Mouse (Mus musculus) spleen, postnatal 10 days (tissue): ENCODE measurements at regions not wholly inside any gene's neighbourhood (a gene's known extent, or its start where the extent isn't known, plus 50 kb on each side); places are given as distances from the start of the nearest gene placed in this dataset.

Source experiments
- DNase-seq, 2 experiments: peaks; one replicate each; pipeline ENCODE4 v3.0.0; 2021 to 2022; ENCODE audit warnings: low spot score in 2 of 2

DNA sequence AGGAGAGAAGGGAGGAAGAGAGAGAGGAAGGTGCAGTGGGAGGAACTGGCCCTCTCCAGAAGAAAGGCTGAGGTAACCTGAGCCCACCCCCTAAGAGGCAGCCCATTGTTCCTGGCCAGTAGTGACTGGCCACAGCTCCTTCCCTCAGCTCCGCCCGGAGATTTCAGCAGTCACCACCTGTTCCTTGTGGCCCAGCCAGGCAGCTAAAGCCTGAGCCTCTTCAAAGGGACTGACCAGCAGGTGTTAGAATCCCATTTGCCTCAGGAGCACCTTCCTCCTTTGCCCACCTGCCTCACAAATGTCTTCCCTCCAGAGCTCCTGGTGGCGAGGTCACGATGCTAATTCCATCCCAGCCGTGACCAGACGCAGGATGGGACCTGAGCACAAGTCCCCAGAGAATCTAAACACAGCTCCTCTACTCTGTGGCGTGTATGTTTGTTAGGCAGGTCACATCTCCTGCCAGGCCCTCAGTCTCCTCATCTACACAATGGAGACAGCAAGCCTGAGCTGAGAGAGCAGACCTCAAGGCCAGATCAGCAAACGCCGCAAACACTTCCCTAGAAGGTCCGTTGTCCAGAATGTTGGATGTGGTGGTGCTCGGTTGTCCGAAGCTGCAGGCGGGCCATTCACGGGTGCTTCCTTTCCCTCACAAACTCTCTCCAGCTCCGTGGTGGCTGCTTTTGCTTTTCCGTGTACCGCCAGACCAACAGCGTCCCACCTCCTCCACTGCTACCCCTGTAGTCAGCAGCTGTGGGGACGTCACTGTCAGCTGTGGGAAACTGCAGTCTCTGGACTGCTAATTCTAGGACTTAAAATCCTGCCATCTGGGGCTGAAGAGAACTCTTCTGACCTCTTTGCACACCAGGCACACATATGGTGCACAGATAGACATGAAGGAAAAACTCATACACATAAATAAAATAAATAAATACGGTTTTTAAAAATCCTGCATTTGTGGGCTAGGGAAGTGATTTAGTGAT lies 145.8 kb upstream of the Rad23b start:
- DNase-seq = no peak

DNA sequence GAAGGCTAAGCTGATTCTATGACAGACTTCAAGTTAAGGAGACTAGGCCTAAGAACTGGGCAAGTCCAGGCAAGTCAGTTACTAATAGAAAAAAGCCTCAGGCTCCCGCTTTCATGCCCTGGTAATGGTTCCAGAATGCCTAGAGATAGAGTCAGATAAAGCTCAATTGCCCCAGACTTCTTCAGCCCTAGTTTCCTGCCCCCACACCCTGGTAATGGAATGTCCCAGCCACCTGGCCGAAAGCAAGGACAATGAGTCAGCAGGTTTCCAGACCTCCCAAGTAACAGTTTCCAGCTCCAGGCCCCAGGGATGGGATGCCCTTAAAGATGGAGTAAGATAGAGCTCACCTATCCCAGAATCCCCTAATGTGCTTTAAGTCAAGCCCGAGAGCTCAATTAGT lies 143.6 kb upstream of the Rad23b start:
- DNase-seq = no peak

DNA sequence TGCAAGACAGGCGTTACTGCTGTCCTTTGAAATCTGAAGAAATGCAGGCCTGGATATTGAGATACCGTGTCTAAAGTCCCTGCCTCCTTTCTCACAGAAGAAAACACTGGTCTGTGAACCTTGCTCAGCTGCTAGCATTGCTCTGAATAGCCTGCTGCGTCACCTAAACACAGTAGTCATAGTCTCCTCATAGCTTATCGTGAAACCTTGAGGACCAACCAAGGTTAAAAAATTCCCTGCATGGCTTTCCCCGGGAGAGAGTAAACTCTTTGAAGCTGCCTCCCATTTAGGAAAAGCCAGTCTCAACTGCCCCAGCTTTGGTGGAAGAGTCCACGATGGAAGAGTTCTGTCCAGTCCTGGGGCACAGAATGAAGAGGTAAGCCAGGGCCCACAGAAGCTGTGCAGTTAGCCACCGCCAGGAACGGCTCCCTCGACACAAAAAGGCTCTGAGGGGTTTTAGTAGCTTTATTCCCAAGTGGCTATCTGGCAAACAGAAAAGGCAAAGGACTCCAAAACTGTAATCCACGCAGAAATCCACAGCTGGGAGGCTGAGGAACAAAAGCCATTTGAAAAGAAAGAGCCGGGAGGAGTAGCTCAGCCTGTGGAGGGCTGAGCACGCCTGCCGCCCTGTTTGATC lies 142.0 kb upstream of the Rad23b start:
- no peak for DNase-seq

DNA sequence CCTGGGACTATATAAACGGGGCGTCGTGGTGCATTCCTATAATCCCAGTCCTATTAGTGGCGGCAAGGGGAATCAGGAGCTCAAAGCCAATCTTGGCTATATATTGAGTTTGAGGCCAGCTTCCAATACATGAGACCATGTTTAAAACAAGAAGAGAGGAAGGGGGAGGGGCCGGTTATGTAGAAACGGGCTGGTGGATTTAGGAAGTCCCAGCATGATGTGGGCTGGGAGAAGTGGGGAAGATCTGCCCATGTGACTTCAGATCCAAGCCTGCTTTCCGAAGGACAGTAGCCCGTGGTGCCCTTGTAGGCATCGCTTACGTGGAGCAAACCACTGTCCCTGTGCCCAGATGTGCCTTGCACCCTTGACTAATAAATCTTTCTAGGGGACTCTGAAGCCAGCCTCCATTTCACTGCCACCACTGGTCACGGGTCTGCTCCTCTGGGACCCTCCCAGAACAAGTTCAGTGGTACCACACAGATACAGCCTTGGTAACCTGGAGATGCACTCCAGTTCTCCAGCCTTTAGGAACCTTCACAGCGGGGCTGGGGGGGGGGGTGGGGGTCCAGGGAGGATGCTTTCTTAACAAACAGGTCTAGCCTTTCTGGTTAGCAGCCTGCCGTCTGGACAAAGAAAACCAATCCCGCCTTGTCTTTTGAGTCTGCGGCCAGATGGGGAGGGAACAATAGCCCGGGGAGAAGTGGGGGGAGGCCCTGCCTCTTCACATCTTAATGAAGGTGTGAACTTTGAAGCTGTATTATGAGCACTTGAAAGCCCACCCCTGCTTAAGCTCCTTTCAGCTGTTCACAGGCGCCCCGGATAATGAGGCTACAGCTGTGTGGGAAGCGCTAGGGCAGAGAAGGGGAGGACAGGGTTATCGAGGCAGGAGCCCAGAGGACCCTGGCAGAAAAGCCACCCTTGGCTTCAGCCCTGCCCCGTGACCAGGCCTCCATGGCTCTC lies 141.2 kb upstream of the Rad23b start:
- DNase-seq = no peak

DNA sequence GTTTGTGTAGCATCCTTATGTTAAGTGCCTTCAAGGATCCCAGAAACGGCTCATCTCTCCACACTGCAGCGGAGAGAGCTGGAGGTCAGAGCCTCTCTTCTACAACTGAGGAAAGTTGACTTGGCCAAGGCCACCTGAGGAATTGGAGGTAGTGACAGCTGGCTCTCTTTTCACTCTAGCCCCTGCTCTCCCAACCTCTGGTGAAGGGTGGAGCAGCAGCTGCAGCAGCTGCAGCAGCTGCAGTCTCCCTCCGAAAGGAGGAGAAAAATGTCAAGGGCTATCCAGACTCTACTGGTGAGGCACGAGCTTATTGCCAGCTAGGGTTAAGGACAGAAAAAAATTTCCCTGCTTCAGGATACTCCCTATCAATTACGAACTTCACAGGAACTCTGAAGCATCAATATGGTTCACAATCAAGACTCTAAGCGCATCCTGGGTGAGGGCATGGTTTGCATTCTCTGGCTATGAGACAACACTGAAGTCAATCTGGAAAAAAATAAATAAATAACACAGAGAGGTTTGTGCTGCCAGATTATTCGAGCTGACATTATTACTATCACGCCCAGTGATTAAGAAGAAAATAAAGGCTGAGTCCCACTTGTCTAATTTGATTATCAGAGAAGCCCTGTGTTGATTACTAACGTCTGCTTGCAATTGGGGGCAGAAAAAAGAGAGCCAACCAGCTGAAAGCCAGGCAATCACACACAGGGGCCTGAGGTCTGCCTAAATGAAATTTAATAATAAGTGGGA lies 134.2 kb upstream of the Rad23b start:
- DNase-seq = no peak

DNA sequence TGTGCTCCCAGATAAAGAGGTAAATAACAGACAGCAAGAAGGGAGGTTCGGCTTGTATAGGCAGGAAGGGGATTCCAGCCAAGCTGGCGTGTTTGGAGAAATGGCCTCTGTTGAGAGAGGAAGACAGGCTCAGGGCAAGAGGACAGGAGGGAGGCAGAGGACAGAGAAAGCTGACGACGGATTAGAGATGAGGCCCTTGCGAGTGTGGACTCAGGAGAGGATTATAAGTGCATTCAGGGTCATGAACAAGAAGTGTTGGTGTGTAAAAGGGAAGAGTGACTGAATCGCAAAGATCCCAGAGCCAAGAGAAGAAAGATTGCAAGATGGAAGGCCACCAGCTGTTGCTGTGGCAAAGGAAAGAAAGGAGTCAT lies 133.7 kb upstream of the Rad23b start:
- DNase-seq = no peak

DNA sequence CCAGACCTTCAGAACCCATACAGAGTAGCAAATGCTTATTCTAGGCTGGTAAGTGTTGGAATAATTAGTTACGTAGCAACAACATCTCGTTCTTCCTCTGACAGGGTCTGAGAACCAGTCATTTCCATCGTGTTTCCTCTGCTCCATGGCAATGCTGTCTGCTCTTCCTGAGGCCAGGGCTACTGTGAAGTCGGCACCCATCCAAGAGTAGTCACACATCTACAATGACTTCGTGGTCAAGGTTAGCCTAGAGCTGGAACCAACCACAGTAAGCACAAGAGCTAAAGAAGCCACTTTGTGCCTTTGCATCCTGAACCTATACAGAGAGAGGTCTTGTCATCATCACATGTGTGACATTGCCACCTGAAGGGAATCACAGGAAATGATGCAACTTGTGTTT lies 124.1 kb upstream of the Rad23b start:
- DNase-seq = no peak

DNA sequence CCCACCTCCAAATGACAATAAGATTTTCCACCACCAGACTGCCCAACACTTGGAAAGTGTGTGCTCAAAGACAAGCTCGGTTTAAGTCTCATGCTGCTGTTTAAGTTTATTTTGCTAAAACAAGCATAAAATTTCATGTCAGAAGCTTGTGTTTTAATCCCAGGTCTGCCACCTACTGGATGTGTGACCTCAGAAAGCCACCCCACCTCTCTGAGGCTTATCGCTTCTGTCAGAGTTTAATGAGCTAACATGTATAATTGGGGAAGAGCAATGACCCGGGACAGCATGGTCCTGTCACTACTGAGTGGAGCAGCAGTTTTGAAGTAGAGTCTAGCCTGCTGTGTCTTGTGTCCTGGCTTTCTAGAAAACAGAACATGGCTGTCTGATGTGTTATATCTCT lies 122.4 kb upstream of the Rad23b start:
- DNase-seq = no peak

DNA sequence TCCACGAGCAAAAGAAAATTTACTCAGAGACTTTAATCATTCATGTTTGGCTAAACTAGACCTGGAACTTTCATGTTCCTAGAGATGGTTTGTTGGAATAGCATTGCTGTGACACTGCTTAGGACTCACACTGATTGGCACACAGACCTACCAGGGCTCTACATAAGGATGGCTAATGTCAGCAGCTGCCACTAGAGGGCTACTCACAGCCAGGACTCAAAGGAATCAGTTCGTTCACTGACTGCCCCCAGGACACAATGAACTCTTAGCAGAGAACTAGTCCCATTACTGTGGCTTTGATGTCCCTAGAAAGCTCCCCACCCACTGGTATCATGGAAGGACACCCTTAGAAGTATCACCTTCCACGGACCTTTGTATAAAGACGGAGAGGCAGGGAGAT lies 118.3 kb upstream of the Rad23b start:
- DNase-seq = no peak

DNA sequence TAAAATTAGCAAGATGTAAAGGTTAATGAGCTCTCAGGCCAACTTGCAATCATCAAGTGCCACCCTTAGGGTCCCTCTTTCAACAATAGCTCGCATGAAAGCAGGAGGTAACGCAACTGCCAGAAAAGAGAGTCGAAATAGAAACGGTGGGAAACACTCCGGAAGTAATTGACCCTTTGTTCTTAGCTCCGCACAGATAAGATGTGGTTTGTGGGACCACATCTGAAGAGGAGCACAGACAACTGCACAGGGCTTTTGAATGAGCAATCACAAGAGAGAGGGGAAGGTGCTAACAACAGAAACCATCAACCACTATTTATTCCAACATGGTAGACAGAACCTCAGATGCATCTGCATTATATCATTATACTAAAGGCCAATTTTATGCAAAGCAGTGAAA lies 112.0 kb upstream of the Rad23b start:
- no peak for DNase-seq

DNA sequence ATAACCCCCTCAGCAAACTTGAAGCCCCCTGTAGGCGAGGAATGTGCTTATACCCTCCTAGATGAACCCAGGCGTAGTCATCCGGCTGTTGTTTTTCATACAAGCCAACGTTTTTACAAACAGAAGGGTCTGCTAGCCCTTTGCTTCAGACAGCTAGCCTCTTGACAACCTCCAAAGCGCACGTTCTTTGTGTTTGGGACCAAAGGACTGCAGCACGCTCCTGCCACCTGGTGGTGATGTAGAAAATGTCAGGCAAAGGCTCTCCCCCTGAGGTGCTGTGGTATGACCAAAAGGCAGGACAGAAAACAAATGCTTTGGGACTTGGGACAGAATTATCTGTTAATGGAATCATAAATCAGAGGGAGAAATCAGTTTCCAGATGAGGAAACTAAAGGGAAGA lies 109.4 kb upstream of the Rad23b start:
- DNase-seq = peak; percentile 37 to 71

DNA sequence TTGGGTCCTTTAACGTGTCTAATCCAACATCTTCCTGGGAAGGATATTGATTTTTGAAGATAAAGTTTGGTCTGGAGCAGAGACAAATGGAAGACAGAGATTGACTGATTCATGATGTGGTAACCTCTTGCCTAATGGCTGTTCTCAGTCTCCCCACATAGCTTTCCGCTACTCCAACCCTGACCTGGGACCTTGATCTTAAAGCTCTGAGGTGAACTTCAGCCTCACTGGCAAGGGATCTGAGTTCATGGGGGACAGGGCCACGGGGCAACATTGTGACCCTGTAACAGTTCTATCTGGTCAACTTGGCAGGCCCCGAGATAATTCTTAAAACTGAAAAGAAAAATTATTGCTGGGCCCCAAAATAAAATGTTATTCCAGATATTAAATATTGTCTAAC lies 107.5 kb upstream of the Rad23b start:
- DNase-seq = no peak

DNA sequence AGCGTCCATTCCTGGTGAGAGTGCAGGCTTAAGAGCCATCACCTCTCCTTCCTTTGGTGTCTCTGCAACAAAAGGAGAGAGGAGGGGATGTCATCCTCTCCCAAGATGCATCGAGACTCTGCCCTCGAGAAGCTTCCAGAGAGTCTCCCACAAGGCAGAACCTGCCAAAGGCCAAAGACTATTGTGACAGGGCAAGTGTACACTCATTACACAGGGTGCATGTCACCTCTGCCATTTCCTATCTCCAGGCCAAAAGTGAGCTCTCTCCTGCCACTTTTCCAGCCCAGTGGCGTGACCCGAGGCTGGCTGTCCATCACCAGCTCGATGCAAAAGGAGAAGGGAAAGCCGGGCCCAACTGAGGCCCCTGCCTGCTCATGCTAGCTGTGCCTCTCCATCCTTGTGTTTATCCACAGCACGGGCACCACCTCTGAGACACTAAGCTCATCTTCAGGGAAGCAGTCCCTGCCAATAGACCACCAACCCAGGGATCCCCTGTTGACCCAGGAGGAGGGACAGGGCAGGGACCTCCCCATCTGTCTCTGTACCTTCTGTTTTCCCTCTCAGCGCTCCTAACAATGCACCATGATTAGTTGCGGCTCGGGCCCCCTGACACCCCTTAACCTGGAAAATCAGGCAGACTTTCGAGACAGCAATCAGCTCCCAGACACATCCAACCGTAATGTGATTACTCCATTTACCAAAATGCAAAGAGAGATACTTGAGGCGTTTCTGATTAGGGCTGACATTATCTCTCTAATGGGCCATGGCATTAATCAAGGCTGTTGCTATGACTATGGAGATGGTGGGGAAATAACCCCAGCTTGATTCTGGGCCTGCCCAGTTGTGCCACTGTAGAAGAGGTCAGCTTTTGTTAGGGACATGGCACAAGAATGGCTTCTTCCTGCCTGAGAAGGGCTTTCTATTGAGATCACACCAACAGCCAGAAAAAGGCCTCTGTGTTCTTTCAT lies 106.5 kb upstream of the Rad23b start:
- no peak for DNase-seq

DNA sequence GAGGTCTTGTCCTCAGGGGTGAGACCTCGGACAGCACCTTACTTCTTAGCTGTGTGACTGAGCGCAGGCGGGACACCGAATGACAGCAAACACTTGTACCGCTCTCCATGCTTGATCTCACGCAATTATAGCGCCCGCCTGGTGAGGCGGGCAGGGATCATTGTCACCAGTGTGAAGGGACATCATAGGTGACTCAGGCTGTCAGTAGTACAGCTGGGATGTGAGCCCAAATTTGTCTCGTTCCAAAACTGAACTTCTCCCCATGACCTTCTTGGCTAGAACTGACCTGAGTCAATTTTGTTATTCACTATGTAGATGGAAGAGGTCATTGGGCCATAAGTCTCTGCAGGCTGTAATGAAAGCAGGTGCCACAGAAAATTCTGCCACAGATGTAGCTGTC lies 104.1 kb upstream of the Rad23b start:
- DNase-seq = no peak

DNA sequence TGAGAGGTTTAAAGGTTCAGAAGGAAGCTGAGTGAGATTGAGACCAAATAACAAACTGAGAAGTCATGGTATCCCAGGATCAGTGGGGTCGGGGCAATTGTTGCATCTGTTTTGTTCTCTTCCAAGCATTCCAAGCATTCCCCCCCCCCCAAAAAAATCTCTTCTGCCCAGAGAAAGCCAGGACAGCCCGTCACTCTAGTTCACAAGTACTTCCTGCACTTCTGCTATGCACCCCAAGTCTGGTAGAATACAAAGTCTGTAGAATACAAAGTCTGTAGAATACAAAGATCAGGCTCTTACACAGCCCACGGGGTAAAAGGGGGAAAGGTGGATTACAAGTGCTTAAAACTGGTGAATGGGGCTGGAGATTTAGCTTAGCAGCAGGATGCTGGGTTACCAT lies 99.5 kb upstream of the Rad23b start:
- DNase-seq = no peak

DNA sequence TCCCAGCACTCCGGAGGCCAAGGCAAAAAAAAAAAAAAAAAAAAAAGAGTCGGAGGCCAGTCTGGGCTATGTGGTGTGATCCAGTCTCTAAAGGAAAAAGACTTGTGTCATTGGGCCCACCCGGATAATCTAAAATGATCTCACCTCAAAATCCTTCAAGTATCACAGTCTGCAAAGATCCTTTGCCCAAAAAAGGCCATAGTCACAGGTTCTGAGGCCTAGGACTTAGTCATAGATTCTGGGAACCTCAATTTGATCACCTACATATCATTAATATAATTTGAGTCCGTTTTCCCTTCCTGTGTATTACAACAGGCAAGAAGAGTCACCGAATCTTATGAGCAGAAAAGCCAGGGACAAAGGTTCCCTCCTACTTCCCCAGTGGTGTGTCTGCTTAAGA lies 98.3 kb upstream of the Rad23b start:
- DNase-seq = no peak

DNA sequence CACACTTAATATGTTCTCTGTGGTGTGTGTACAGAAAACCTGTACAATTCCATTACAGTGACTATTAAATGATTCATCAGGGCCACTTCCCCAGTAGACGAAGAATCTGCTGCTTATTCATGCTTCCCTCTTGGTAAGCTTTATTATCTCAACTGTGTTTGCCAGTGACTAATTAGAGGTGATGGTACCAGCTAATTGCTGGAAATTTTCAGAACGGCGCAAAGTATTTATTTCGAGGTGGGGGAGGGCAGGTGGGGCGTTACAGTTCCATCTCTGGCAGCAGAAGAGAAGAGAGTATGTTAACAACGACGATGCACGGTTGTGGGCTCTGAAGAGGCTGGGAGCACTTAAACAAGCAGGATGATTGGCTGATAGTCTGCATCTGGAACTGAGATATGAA lies 96.1 kb upstream of the Rad23b start:
- DNase-seq = no peak

DNA sequence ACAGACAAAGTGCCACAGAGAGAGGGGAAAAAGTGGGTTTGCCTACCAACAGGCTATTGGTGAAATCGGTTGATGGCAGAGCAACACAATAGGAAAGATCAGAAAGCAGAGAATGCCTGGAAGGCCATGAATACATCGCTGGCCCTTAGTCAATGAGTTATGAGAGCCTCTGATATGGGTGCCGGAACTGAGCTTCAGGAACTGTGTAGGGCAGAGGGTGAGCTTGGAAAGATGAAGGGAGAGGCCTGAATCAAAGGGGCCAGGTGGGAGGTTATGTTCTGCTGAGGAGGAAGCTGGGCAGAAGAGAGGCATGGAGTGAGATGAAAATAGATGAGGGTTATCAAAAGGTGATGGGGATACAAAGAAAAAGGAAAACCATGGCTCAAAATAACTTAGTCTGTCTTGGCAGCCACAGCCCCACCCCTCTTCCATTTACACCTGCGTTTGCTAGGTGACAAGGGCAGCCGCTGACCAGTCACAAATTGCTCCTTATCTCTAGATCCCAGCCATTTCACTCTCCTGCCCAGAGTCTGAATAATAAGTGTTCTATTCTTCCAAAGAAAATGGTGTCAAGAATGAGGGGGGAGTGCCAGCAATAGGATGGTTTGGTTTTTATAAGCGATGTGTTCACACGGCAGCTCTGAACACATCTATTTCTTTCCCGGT lies 77.7 kb upstream of the Rad23b start:
- no peak for DNase-seq

DNA sequence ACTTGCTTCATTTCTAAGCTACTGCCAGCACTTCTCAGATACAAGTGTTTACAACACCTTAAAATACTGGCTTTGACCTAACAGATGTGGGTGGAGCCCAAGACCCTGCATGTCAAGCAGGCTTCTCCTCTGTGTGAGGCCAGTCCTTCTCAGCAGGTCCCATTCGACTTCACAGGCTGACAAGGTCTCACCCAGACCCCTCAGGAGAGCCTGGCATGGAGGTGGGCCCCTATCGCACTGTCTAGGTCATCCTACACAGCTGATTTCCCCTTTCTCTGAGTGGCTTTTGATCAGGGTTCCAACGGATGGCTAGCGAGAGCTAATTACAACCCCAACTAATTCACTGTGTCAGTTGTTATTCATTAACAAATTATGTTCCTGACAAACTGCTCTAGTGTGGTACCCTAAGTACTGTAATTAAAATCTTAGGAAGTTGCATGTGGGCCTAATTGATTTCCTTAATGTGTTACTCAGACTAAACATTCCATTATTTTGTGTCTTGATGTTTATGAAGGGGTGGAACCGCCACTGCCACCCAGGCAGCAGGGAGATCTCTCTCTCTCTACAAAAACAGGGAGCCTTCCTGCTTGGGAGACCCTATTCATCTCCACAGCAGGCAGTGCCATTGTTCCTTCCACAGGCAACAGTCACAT lies 73.4 kb upstream of the Rad23b start:
- no peak for DNase-seq
